Mouse (Mus musculus) heart, embryonic 14.5 days (tissue): Measurements from ENCODE around the gene Camk2d. TPM values are rescaled to one million over a fixed set of nuclear protein-coding genes. Genes with fewer than 3 reads are reported as not detected.

Experiments
- ATAC-seq: fragments of 200-750 bp; cut with Nextera tagmentation; 2 replicates; pipeline ENCODE4 v1.8.0; 2017; ENCODE audit warnings: low read depth, moderate TSS enrichment; ENCODE audit not compliant: insufficient number of reproducible peaks, insufficient read depth, low FRiP score
- H3K27ac ChIP-seq, 2 experiments: fragments of 200-500 bp in 1 of 2; fragments of 300-500 bp in 1 of 2; sonication (generic) in 1 of 2; replicated peaks in 1 of 2; 2 replicates each; pipeline ENCODE4 v1.5.1; 2012 to 2014; ENCODE audit warnings: low read depth in 2 of 2, low read length in 2 of 2, control low read depth in 1 of 2, mild to moderate bottlenecking in 1 of 2, mixed read lengths in 1 of 2; ENCODE audit not compliant: control insufficient read depth in 1 of 2, insufficient read depth in 1 of 2
- H3K27me3 ChIP-seq: fragments of 300-500 bp; sonication (generic); 2 replicates; pipeline ENCODE4 v1.6.1; 2014; ENCODE audit warnings: mild to moderate bottlenecking, low read length, control low read depth; ENCODE audit not compliant: control insufficient read depth, insufficient read depth
- H3K36me3 ChIP-seq: fragments of 300-500 bp; sonication (generic); 2 replicates; pipeline ENCODE4 v1.6.1; 2014; ENCODE audit warnings: mild to moderate bottlenecking, control low read depth, low read length, mixed read lengths; ENCODE audit not compliant: control insufficient read depth, insufficient read depth
- H3K4me1 ChIP-seq, 2 experiments: fragments of 200-500 bp in 1 of 2; fragments of 300-500 bp in 1 of 2; sonication (generic) in 1 of 2; 2 replicates each; pipeline ENCODE4 v1.6.1; 2012 to 2014; ENCODE audit warnings: low read length in 2 of 2, control low read depth in 1 of 2, mixed read lengths in 1 of 2; ENCODE audit not compliant: control insufficient read depth in 2 of 2, insufficient read depth in 2 of 2
- H3K4me2 ChIP-seq: fragments of 300-500 bp; sonication (generic); 2 replicates; pipeline ENCODE4 v1.6.1; 2014; ENCODE audit warnings: mild to moderate bottlenecking, low read length
- H3K4me3 ChIP-seq, 2 experiments: fragments of 200-500 bp in 1 of 2; fragments of 300-500 bp in 1 of 2; sonication (generic) in 1 of 2; 2 replicates each; pipeline ENCODE4 v1.5.1; 2012 to 2014; ENCODE audit warnings: low read length in 2 of 2, mild to moderate bottlenecking in 2 of 2, control low read depth in 1 of 2, low read depth in 1 of 2, moderate library complexity in 1 of 2; ENCODE audit not compliant: control insufficient read depth in 1 of 2, insufficient read depth in 1 of 2
- H3K9ac ChIP-seq: fragments of 300-500 bp; sonication (generic); 2 replicates; pipeline ENCODE4 v1.6.1; 2014; ENCODE audit warnings: mild to moderate bottlenecking, low read length
- H3K9me3 ChIP-seq: fragments of 300-500 bp; sonication (generic); 2 replicates; pipeline ENCODE4 v1.6.1; 2016; ENCODE audit warnings: low read length, control low read depth; ENCODE audit not compliant: control insufficient read depth
- WGBS: fragments of 180-500 bp; shearing (Covaris S2); extraction: QIAGEN DNeasy Blood & Tissue Kit; methylation state at CpG from one replicate; pipeline ENCODE4 v1.1.7; 2014; 5-methylcytosine and 5-hydroxymethylcytosine counted together
- polyA plus RNA-seq: library from polyadenylated mRNA; unstranded; fragments of >200 nt; fragmentation: Nextera tagmentation; extraction: Ambion mirVana; gene quantifications from 2 replicates; pipeline ENCODE4 v1.2.1, GENCODE M21; 2014

The Camk2d gene
- polyA plus RNA-seq, 1 experiment from 2014 or later, result 149 TPM

- WGBS, result 42% methylated on average over 1 of the region's 1 CpGs
- Histone ChIP-seq H3K4me2 (no peak overlapping the region), H3K27ac (no peak overlapping the region), H3K36me3 (no peaks in the 10 kb centered on the region), H3K4me3 (no peak overlapping the region), H3K27me3 (no peaks in the 10 kb centered on the region), H3K9me3 (0 out of 2 replicates have a peak, but pooled peaks cover 3% of the 10 kb centered on the region), H3K4me1 (no peaks in the 10 kb centered on the region), H3K9ac (no peak overlapping the region)
- ATAC-seq, result no peak
Observed at GRCm38 (mm10) chr3:126878233-126878632, 282.1 kb downstream of the Camk2d start.

DNA sequence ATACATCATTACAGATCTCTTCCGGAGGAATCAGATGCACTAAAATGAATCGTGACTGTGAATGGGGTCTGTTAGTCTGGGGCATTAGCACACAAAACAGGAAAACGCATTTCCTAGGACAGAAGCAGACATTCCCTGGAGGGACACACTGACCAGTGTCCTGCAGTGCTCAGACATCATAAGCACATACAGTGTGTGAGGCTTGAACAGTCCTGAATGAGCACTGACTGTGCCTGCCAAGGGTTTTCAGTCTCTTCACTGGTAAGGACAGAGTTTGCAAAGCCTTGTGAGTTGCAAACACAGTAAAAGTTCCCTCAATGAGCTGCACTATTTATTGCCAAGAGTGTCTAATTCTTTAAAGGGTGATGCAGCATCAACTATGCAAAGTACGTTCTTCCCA lies 290.0 kb downstream of the Camk2d start:
- Histone ChIP-seq H3K36me3 (no peaks in the 10 kb centered on the region), H3K27ac (no peak overlapping the region), H3K4me2 (no peak overlapping the region), H3K9ac (no peak overlapping the region), H3K9me3 (0 out of 2 replicates have a peak, but pooled peaks cover 3% of the 10 kb centered on the region), H3K4me1 (no peaks in the 10 kb centered on the region), H3K27me3 (no peaks in the 10 kb centered on the region), H3K4me3 (no peak overlapping the region)
- 71% methylated on average over 4 of the region's 4 CpGs for WGBS
- no peak for ATAC-seq

DNA sequence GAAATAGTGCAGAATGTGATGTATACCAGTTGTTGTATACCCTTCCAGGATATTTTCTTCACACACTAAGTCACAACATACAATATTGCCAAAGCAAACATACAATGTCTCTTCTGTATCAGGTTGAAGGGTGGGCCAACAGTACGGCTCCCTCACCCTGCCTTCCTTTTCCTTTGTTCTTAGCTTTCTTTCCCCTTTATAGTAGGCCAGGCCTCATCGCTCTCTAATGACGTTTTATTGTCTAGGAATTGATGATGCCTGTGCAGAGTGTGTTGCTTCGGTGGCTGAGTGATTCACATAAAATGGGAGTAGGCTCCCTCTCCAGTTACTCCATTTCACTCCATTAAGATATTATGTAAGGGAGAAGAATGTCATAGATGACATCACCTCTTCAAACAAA lies 290.5 kb downstream of the Camk2d start:
- H3K9me3 ChIP-seq, result no peaks in the 10 kb centered on the region
- no peaks in the 10 kb centered on the region for H3K36me3 ChIP-seq
- H3K27me3 ChIP-seq, result no peaks in the 10 kb centered on the region
- H3K4me2 ChIP-seq, result no peak overlapping the region
- 73% methylated on average over 4 of the region's 4 CpGs for WGBS
- no peak overlapping the region for H3K9ac ChIP-seq
- no peak overlapping the region for H3K4me3 ChIP-seq
- no peak overlapping the region for H3K27ac ChIP-seq
- no peak for ATAC-seq
- H3K4me1 ChIP-seq, result no peaks in the 10 kb centered on the region

Other genes starting within 250 kb of the Camk2d start
- gene Arsj, start 232.6 kb upstream of the Camk2d start, polyA plus RNA-seq, result 0.93 and 1.1 TPM in 2 replicates